Mouse (Mus musculus) lung, embryonic 15.5 days (tissue): ENCODE results near the gene Zfp423. TPM values are rescaled to one million over a fixed set of nuclear protein-coding genes. Genes with fewer than 3 reads are reported as not detected.

Source experiments
- ATAC-seq: fragments of 200-750 bp; cut with Nextera tagmentation; 2 replicates; pipeline ENCODE4 v1.8.0; 2017; ENCODE audit warnings: moderate number of reproducible peaks, borderline replicate concordance; ENCODE audit not compliant: low FRiP score, low TSS enrichment; ENCODE audit errors: extremely low read depth
- H3K27ac ChIP-seq: fragments of 300-500 bp; sonication (generic); 2 replicates; pipeline ENCODE4 v1.5.1; 2015; ENCODE audit warnings: moderate library complexity, mild to moderate bottlenecking, inconsistent platforms
- H3K27me3 ChIP-seq: fragments of 300-500 bp; sonication (generic); 2 replicates; pipeline ENCODE4 v1.6.1; 2015; ENCODE audit warnings: inconsistent platforms
- H3K36me3 ChIP-seq: fragments of 300-500 bp; sonication (generic); 2 replicates; pipeline ENCODE4 v1.6.1; 2015; ENCODE audit warnings: inconsistent platforms
- H3K4me1 ChIP-seq: fragments of 300-500 bp; sonication (generic); 2 replicates; pipeline ENCODE4 v1.6.1; 2015; ENCODE audit warnings: inconsistent platforms
- H3K4me2 ChIP-seq: fragments of 300-500 bp; sonication (generic); 2 replicates; pipeline ENCODE4 v1.6.1; 2015; ENCODE audit warnings: inconsistent platforms, mild to moderate bottlenecking, moderate library complexity
- H3K4me3 ChIP-seq: fragments of 300-500 bp; sonication (generic); 2 replicates; pipeline ENCODE4 v1.5.1; 2015; ENCODE audit warnings: mild to moderate bottlenecking, inconsistent platforms
- H3K9ac ChIP-seq: fragments of 300-500 bp; sonication (generic); 2 replicates; pipeline ENCODE4 v1.6.1; 2015; ENCODE audit warnings: inconsistent platforms
- H3K9me3 ChIP-seq: fragments of 300-500 bp; sonication (generic); 2 replicates; pipeline ENCODE4 v1.6.1; 2016; ENCODE audit warnings: inconsistent platforms
- WGBS: fragments of 180-500 bp; shearing (Covaris S2); methylation state at CpG from one replicate; pipeline ENCODE4 v1.1.7; 2015; 5-methylcytosine and 5-hydroxymethylcytosine counted together
- polyA plus RNA-seq: library from polyadenylated mRNA; unstranded; fragments of >200 nt; fragmentation: Nextera tagmentation; extraction: Ambion mirVana; gene quantifications from 2 replicates; pipeline ENCODE4 v1.2.1, GENCODE M21; 2015

Gene Zfp423
- polyA plus RNA-seq, 1 experiment from 2014 or later: 7.3 TPM

DNA sequence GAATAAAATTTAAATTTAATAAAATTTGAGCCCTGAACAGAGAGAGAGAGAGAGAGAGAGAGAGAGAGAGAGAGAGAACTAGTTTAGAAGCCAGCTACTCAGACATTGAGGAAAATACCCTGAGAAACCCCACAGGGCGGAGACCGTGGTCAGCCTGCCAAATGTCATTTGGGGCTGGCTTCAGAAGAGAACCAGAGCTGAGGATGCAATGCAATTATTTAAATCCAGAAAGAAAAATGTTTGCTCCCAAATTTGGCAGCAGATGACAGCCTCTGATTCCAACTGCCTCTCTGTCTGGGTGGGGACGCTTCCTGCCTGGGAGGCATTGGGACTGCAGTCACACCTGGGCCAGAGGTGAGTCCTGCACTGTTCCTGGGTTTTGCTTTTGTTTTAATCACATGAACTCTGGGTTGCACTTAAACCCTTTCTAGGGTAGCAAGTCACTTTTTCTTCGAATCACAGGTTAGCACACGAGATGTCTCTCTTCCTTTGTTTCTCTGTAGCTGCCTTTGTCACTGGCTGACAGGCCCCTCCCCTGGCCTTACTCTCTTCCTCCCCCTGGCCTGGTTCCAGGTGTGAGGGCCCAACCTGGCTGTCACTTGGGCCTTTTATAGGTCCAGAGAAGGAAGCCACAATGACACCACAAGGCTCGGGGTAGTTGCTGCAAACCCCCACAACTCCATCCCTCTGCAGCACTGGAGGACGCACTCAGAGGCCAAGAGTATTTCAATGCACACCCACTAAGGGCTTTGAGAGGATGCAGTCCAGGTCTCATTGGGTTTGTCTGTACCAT lies 33.1 kb downstream of the Zfp423 start:
- H3K9ac ChIP-seq: no peak overlapping the region
- H3K27ac ChIP-seq: no peak overlapping the region
- H3K4me2 ChIP-seq: no peak overlapping the region
- no peaks in the 10 kb centered on the region for H3K27me3 ChIP-seq
- no peak overlapping the region for H3K4me3 ChIP-seq
- no peaks in the 10 kb centered on the region for H3K9me3 ChIP-seq
- no peaks in the 10 kb centered on the region for H3K36me3 ChIP-seq
- H3K4me1 ChIP-seq: peaks cover 30% of the 10 kb centered on the region
- WGBS: 53% methylated on average over 7 of the region's 7 CpGs
- no peak for ATAC-seq

GRCm38 (mm10) chr8:87922936-87923335 lies 36.5 kb downstream of the Zfp423 start:
- H3K4me2 ChIP-seq: no peak overlapping the region
- 77% methylated on average over 6 of the region's 6 CpGs for WGBS
- H3K36me3 ChIP-seq: no peaks in the 10 kb centered on the region
- no peaks in the 10 kb centered on the region for H3K27me3 ChIP-seq
- no peak overlapping the region for H3K4me3 ChIP-seq
- H3K9me3 ChIP-seq: no peaks in the 10 kb centered on the region
- no peak overlapping the region for H3K27ac ChIP-seq
- peaks cover 22% of the 10 kb centered on the region for H3K4me1 ChIP-seq
- ATAC-seq: no peak
- no peak overlapping the region for H3K9ac ChIP-seq

- H3K36me3 ChIP-seq: no peaks in the 10 kb centered on the region
- no peak for ATAC-seq
- no peaks in the 10 kb centered on the region for H3K9me3 ChIP-seq
- no peak overlapping the region for H3K4me2 ChIP-seq
- WGBS: 38% methylated on average over 6 of the region's 6 CpGs
- H3K4me3 ChIP-seq: no peak overlapping the region
- H3K27ac ChIP-seq: no peak overlapping the region
- peaks cover 27% of the 10 kb centered on the region for H3K4me1 ChIP-seq
- no peaks in the 10 kb centered on the region for H3K27me3 ChIP-seq
- no peak overlapping the region for H3K9ac ChIP-seq
Measured at GRCm38 (mm10) chr8:87922446-87922845, 36.9 kb downstream of the Zfp423 start.

DNA sequence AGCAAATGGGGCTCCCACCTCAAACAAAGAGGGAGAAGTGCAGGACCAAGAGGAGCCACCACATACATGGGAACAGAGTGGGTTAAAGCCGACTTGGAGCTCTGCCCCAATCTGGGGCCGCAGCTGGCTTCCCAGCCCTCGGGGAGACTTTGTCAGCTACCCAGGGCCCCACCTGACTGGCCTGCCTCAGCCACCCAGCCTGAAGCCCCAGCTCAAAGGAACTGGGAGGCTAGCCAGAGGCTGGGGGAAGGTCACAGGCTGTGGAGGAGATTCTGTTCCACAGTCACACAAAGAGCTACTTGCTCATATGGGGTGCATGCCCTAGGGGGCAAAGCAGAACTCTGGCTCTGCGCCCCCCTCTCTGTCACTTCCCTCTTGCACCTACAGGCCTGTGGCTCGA lies 41.4 kb downstream of the Zfp423 start:
- ATAC-seq: no peak
- H3K27me3 ChIP-seq: no peaks in the 10 kb centered on the region
- no peak overlapping the region for H3K27ac ChIP-seq
- H3K4me1 ChIP-seq: peaks cover 57% of the 10 kb centered on the region
- no peak overlapping the region for H3K4me3 ChIP-seq
- H3K9me3 ChIP-seq: no peaks in the 10 kb centered on the region
- no peaks in the 10 kb centered on the region for H3K36me3 ChIP-seq
- H3K9ac ChIP-seq: no peak overlapping the region
- 45% methylated on average over 5 of the region's 5 CpGs for WGBS
- H3K4me2 ChIP-seq: no peak overlapping the region

GRCm38 (mm10) chr8:87915763-87916162 lies 43.6 kb downstream of the Zfp423 start:
- 48% methylated on average over 9 of the region's 9 CpGs for WGBS
- H3K4me2 ChIP-seq: no peak overlapping the region
- H3K9me3 ChIP-seq: no peaks in the 10 kb centered on the region
- no peaks in the 10 kb centered on the region for H3K27me3 ChIP-seq
- peak; percentile 36; the same call in 1 of the 2 replicates for ATAC-seq
- peaks cover 59% of the 10 kb centered on the region for H3K4me1 ChIP-seq
- no peak overlapping the region for H3K27ac ChIP-seq
- no peak overlapping the region for H3K9ac ChIP-seq
- no peak overlapping the region for H3K4me3 ChIP-seq
- no peaks in the 10 kb centered on the region for H3K36me3 ChIP-seq

DNA sequence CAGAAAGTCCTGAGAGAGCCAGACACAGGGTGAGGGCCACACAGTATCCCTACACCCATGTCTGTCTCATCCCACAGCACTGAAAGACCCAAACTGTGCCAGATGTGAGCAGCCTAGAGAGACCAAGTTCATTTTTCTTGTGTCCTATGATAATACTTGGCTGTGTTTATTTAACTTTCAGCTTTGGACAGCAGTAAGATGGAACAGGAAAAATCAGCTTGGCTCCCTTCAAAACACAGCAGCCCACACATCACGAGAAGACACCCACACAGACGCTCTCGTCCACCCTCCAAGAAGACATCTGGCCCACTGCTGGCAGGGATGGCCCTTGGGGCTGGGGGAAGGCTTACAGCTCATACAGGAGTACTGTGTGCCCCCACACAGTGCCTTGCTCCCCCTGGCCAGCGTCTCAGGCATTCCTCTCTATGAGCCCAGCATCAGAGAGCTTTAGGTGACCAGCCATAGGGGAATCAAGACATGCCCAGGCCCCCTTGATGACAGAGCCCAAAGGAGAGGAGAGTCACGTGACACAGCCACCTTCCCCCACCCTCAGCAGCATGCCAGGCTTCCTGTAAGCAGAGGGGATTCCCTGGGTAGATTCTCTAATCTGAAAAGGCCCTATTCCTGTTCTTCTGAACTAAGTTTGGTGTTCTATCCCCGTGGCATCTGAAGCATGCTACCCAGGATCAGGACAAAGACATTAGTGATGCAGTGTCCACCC lies 45.0 kb downstream of the Zfp423 start:
- H3K27me3 ChIP-seq: no peaks in the 10 kb centered on the region
- peaks cover 61% of the 10 kb centered on the region for H3K4me1 ChIP-seq
- no peak overlapping the region for H3K9ac ChIP-seq
- no peak overlapping the region for H3K4me2 ChIP-seq
- H3K27ac ChIP-seq: peak overlapping the region; percentile 73
- 22% methylated on average over 6 of the region's 6 CpGs for WGBS
- peak; percentile 78 for ATAC-seq
- no peaks in the 10 kb centered on the region for H3K36me3 ChIP-seq
- no peaks in the 10 kb centered on the region for H3K9me3 ChIP-seq
- H3K4me3 ChIP-seq: no peak overlapping the region

DNA sequence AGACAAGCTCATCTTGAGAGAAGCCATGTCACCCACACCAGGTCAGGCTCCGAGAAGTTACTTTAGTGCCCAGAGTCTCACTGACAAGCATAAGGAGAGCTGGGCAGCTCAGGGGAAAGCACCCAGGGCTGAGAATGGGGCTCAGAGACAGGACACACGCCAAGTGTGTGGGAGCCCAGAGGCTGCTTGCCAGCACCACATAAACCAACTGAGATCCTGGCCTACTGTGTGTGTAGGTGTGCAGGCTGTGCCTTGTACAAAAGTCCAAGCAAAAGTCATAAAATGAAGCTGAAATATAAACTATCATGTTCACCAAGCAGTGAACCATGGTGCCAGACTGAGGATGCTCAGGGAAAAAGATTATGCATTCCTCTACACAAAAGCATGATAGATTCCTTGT lies 50.5 kb downstream of the Zfp423 start:
- Histone ChIP-seq H3K4me3 (no peak overlapping the region), H3K27me3 (no peaks in the 10 kb centered on the region), H3K9ac (no peak overlapping the region), H3K27ac (no peak overlapping the region), H3K36me3 (no peaks in the 10 kb centered on the region), H3K9me3 (no peaks in the 10 kb centered on the region), H3K4me1 (peaks cover 31% of the 10 kb centered on the region), H3K4me2 (no peak overlapping the region)
- WGBS: 82% methylated on average over 2 of the region's 2 CpGs
- no peak for ATAC-seq

GRCm38 (mm10) chr8:87905404-87905803 lies 54.0 kb downstream of the Zfp423 start:
- Histone ChIP-seq H3K9me3 (no peaks in the 10 kb centered on the region), H3K27me3 (no peaks in the 10 kb centered on the region), H3K4me2 (no peak overlapping the region), H3K36me3 (no peaks in the 10 kb centered on the region), H3K4me1 (peaks cover 13% of the 10 kb centered on the region; the same call in 1 of the 2 replicates), H3K4me3 (no peak overlapping the region), H3K27ac (no peak overlapping the region), H3K9ac (no peak overlapping the region)
- no peak for ATAC-seq
- 75% methylated on average over 5 of the region's 5 CpGs for WGBS

- Histone ChIP-seq H3K9me3 (no peaks in the 10 kb centered on the region), H3K4me1 (peaks cover 12% of the 10 kb centered on the region; the same call in 1 of the 2 replicates), H3K36me3 (no peaks in the 10 kb centered on the region), H3K9ac (no peak overlapping the region), H3K4me3 (no peak overlapping the region), H3K4me2 (no peak overlapping the region), H3K27ac (no peak overlapping the region), H3K27me3 (no peaks in the 10 kb centered on the region)
- WGBS: 75% methylated on average over 5 of the region's 5 CpGs
- no peak for ATAC-seq
Measured at GRCm38 (mm10) chr8:87904108-87904507, 55.3 kb downstream of the Zfp423 start.

- Histone ChIP-seq H3K4me1 (peaks cover 38% of the 10 kb centered on the region), H3K9me3 (no peaks in the 10 kb centered on the region), H3K4me3 (no peak overlapping the region), H3K36me3 (no peaks in the 10 kb centered on the region), H3K9ac (no peak overlapping the region), H3K27ac (no peak overlapping the region), H3K4me2 (no peak overlapping the region), H3K27me3 (no peaks in the 10 kb centered on the region)
- ATAC-seq: no peak
- 57% methylated on average over 13 of the region's 13 CpGs for WGBS
Measured at GRCm38 (mm10) chr8:87895203-87896041, 64.0 kb downstream of the Zfp423 start.

GRCm38 (mm10) chr8:87894287-87894686 lies 65.1 kb downstream of the Zfp423 start:
- peaks cover 38% of the 10 kb centered on the region for H3K4me1 ChIP-seq
- 37% methylated on average over 8 of the region's 8 CpGs for WGBS
- no peaks in the 10 kb centered on the region for H3K9me3 ChIP-seq
- no peaks in the 10 kb centered on the region for H3K27me3 ChIP-seq
- no peak for ATAC-seq
- no peak overlapping the region for H3K9ac ChIP-seq
- H3K36me3 ChIP-seq: no peaks in the 10 kb centered on the region
- H3K27ac ChIP-seq: 0 out of 2 replicates have a peak overlapping the region, but pooled peaks have one; percentile 24
- no peak overlapping the region for H3K4me3 ChIP-seq
- no peak overlapping the region; the same call in 1 of the 2 replicates for H3K4me2 ChIP-seq
